Mouse (Mus musculus) mouse embryonic stem cell (cell line): Measurements from ENCODE around the gene Lrrc4c.

Experiments used
- in situ Hi-C, 2 experiments: fragments of 300-500 bp; cut with MboI; formaldehyde crosslinking; loops; 1 replicate in 1 of 2; 3 replicates in 1 of 2; pipeline ENCODE4 v1.14.3; 2019 to 2020; ENCODE audit warnings: low sequenced_read_pairs in 2 of 2, low pct_unique_long_range_greater_than_20kb in 1 of 2, mixed read lengths in 1 of 2; ENCODE audit not compliant: unreplicated experiment in 1 of 2

Gene Lrrc4c

DNA sequence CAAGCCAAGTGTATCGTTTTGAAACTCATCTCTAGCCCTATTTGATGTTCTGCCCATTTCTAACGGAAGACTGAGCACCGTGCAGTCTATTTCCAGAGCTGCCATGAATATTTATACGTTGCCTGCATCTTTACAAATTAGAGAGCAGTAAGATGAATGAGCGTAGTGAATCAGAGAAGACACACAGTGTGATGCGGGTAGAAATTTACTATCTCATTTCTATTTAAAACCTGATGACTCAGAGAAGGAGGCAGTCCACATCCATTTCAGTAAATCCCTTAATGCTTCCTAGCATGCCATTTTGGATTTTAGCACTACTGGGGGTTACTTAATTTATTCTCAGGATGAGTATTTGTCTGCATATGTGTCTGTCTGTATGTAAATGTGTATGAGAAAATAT lies 186.2 kb downstream of the Lrrc4c start:
- in situ Hi-C loops, result no loop called here

DNA sequence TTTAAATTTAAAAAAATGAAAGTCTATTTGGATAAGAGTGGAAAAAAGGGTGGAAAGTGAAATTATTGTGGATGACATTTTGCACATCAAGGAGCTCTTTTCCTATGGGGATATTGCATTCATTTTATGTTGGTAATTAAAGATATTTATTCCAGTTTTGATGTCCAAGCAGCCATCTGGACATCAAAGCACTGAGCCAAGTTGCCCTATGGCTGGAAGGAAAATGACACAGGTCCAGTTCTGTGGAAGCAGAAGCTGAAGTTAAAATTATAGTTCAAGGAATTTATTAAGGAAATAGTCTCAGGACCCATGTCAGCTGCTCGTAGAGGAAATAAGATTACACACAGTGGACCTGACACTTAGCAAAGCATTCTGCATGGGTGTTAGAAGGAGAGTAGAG lies 187.7 kb downstream of the Lrrc4c start:
- in situ Hi-C loops, result no loop called here

DNA sequence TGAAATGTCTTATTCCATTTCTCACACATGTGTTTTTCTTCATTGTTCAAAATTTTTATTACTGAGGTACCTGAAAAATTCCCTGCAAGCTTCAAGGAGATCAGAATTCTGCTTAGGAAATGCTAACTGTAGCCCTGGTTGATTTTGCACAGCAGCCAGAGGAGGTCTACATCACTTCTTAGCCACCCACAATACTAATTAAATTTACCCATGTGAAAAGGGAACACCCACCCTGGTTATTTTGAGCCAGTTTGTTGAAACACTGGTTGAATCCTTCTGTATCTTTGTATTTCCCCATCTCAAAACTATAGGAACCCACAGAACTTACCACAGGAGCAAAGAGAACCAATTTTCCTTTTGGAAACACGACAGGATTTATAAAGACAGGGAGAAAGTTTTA lies 191.0 kb downstream of the Lrrc4c start:
- in situ Hi-C loops, result no loop called here

DNA sequence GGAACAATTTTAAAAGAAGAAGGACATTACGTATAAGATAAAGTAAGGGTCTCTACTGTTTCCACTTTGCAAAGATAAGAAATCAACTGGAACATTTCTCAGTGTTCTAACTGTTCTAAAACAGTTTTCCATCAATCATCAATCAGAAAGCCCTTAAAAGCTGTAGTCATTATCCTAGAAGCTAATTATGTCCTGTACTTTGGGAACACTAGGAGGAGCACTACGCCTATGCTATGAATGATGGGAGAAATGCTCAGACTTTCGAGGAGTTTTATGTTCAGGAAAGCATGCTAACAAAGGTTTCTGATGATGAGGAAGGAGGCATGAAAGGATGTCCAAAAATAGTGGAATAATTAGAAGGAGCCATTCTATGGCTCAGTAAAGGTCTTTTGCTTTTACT lies 219.5 kb downstream of the Lrrc4c start:
- in situ Hi-C loops, result no loop called here

DNA sequence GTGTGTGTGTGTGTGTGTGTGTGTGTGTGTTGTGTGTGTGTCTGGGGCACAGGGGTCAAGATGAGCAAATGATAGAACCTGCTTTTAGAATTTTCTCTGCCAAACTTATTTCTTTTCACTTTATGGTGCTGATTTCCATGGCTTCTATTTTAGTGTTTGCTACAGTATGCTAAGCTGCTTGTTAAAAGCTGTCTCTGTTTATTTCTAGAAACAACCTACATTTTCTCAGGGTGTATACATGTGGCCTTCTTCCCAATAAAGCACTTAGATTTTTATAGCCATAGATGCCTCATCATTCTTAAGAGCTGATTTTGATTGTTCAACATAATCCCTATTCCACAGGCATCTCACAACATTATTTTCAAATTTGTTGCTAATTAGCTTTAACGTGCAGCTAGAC lies 229.2 kb downstream of the Lrrc4c start:
- in situ Hi-C loops, result no loop called here

DNA sequence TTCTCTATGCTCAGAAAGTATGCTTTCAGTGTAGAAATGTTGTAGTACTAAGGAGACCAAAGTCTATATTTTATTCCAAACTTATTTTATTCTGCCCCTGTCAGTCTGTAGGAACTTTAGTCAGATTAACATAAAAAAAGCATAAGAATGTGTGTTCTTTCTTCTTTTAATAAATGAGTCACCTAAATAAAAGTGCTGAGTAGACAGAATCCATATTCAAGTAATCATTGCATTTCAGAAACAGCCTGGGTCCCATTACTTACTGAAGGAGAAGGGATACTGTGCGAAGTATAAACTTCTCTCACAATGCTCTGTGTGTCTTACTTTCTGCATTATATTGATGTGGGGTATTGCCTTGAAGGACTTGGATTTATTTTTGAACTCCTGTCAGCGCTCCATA lies 255.8 kb downstream of the Lrrc4c start:
- in situ Hi-C loops, result no loop called here

DNA sequence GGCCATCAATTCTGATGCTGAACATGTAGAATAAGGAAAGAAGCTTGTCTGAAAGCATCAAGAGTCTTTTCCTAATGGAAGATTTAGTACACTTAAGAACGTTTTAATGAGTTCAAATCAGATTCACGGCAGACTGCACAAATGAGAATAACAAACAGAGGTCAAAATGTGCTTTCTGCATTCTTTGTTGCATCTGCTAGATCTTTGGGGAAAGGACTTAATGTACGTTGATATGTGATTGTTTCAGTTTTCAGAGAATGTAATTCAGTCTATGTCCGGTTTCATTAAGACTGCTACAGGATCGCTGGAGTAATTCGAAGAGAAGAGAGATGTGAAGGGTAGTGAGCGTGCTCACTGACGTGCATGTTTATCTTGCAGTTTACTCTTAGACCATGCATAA lies 259.7 kb downstream of the Lrrc4c start:
- in situ Hi-C loops, result no loop called here

DNA sequence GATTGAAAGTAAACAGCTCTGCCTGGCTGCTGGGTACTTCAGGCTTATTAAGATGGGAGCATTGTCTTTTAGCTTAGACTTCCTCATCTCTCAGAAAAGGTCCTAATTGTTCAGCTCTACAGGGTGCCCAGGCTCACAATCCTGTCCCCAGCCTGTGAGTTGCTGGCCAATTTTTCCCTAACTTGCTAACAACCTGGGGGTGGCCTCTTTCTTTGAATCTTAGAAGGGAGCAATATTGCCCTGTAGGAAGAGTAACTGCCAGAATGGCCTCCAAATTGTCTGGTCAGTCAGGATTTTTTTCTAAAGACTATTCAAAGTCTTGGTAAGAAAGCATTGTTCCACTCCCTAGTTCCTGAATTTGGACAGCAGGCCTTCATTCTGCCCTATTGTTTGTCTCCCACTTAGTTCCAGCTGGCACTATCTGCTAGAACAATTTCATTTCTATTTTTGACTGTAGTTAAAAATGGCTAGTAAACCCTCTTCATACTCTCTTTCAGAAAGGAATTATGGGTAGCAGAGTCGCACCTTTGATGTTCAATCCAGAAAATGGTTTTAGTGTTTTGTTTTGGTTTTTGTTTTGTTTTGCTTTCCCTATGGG lies 262.3 kb downstream of the Lrrc4c start:
- in situ Hi-C loops, result no loop called here

DNA sequence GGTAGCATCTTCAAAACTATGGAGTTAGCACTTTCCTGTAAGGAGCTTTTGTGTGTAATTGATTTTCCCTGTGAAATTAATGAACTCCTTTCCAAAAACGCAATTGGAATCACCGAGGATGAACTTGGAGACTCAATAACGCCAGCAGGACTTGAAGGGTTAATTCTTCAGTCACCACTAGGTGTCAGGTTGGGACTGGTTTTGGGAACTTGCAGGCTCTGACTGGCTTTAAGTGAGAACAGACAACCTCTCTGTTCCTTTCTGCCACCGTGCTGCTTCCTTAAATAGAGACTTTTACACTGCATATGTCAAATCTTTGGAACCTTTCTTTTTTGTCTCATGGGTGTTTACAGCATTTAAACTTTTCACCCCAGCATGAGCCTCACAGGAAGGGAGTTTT lies 267.7 kb downstream of the Lrrc4c start:
- in situ Hi-C loops, result no loop called here

DNA sequence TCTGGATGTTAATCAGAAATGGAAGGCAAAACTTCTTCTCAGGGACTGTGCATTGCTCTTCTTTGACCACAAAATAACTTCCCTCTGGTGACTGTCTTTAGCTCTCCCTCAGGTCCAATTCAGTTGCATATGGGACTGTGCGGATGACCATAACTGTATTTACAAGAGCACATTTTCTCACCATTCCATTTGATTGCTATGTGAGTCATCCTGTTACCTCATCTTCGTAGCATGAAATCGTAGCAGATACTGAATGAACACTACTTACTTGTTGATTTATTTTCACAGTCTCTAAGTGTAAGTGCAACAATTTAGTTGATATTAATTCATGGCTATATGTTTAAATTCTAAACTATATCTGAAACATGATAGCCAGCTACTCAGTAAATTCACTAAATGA lies 286.8 kb downstream of the Lrrc4c start:
- in situ Hi-C loops, result no loop called here

DNA sequence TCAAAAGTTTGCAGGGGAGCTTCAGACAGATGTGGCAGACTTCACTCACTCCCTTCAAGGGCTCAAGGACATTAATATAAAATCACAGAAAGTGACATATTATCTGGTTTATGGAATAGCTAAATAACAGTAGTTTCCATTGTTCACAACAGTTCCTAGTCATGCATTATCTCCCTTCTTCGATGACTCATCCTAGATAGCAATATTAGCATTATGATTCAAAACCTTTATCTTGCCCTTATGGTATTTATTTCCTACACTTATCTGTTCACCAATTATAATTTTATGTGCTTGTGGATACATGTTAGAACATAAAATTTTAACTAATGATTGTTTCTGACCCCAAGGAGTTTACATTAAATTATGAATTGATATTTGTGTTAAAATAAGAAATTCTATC lies 296.2 kb downstream of the Lrrc4c start:
- in situ Hi-C loops, result no loop called here

DNA sequence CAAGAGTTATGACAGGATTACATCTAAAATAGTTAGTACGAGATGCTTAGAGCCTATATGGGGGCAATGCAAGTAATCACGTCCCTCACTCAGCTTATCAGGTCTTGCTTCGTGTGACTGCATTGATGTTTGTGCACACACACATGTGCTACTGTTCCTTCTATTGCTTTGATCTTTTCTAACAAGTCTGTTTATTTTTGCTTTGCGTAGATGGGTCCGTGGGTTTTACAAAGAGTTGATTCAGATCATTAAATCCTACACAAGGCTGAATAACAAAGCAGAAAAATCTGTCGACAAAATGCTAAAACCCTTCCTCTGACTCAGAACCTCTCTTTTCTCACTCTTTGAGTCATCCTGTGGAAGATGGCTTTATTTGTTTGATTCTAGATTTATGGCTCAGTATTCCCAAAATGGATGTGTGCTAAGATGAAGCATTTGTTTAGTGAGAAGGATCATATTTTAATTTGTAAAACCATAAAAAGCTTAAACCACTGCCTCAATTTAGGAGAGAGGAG lies 300.8 kb downstream of the Lrrc4c start:
- in situ Hi-C loops, result no loop called here

DNA sequence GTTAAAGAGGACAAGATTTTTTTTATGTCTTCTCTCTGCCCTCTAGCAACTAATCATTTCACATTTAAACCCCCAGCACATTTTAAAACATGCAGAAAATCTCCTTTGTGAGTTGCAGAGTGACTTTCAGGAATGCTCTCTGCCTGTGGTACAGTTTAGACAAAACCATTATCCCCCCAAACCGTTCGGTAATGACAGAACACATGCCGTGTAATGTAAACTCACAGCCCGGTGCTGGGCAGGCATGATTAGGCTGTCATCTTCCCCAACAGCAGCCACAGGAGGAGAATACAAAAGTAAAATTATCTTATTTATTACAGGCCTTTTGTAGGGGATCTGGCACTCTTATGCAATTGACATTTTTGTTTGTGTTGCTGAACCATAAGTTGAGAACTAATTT lies 349.1 kb downstream of the Lrrc4c start:
- in situ Hi-C loops, result no loop called here

DNA sequence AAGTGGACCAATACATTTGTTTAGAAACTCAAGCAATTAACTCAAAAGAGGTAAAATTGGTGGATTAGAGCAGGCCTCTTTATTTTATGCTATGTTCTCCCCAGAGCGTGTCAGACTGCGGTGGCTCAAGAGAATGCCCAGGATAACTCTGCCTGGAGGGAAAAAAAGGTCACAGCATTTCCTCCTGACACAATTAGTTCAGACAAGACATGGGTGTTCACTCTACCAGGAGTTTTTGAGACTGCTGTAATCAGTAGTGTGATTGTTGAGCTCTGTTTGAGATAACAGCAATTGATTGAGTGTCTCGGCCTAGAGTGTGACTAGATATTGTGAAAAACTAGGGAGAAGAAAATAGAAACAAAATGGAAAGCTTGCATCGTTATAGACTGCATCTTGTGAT lies 363.8 kb downstream of the Lrrc4c start:
- in situ Hi-C loops, result no loop called here

DNA sequence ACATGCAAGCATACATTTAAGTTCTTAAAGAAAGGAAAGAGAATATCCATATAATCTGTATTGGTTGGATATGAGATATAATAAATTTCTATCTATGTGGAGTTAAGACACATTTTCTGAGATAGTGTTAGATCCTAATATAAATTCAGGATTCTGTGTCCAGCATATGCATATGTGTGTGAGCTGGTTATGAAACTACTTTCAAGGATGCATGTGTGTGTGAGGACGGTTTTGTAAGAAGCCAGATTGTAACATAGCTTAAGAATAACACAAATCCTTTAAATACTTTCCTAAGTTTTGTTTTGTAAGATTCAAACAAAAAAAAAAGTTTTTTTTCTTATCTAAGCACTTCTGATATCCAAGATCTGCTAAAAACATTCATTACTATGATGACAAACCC lies 367.4 kb downstream of the Lrrc4c start:
- in situ Hi-C loops, result no loop called here

DNA sequence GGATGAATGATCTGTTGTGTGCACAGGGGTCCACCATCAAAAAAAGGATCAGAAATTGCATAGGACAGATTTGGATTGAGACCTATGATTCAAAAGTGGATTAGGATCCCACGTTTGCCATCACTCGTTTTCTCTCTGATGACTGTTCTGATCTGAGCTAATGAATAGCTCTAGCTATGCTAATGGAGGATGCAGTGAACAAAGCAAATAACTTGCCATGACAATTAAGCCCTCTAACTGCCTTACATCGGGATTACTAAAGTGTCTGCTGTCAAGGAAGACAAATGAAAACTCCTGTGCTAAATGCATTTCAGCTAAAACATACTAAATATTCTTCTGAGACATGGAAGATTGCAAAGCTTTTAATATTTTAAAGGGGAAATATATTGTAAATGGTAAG lies 387.0 kb downstream of the Lrrc4c start:
- in situ Hi-C loops, result no loop called here

DNA sequence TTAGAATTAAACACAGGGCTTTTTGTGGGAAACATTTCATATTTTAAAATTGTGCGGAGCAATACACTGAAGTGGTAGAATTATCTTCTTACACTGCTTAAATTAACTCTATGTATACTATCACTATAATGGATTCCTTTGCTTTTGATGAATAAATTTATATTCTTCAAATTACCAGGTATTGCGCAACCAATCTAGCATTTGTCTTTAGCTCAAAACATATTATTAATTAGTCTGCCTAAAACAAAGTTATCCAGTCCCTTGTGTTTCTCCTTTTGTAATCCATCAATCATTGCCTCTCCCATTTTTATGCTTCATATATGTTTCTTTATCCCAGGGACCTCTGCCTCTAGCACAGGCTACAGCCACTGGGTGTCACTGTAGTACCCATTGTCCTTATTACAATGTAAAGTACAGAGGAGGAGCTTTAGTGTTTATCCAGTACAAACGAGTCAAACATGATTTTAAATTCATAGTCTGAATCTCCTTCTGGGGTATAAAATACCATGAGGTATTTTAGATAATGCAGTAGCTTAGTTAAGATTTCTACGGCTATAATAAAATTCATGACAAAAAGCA lies 389.9 kb downstream of the Lrrc4c start:
- in situ Hi-C loops, result no loop called here

DNA sequence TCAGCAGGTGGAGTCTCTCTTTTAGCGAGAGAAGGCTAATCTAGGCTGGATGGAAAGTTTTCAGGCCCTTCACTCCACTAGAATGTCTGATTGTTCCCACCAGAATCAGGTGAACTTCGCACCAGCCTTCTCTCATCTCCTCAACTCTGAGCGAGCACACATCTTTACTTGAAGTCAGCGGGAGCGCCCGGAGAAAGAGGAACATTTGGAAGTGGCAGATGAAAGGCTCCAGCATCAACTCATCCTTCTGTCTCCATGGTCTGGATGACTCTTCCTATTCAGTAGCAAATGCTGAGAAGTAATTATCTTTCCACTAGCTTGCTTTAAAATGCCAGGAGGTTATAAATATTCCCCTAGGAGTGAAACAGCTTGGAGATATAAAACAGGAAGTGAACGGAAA lies 396.6 kb downstream of the Lrrc4c start:
- in situ Hi-C loops, result no loop called here

DNA sequence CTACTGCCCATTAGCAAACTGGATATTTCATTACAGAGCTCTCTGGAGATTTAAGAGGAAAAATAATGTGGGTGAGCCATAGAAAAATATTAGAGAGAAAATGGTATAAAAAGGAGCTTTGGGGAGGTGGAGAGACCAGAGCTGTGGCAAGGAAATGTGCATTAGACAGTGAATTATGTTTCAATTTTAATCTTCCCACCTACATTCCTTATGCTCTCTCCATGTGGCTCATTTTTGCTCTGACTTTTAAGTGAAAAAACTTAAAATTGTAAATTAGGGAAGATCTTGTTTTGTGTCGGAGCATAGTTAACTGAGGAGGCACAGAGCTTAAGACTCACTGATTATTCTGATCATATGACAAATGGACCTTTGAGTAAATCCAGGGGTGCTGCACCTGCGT lies 399.4 kb downstream of the Lrrc4c start:
- in situ Hi-C loops, result no loop called here

DNA sequence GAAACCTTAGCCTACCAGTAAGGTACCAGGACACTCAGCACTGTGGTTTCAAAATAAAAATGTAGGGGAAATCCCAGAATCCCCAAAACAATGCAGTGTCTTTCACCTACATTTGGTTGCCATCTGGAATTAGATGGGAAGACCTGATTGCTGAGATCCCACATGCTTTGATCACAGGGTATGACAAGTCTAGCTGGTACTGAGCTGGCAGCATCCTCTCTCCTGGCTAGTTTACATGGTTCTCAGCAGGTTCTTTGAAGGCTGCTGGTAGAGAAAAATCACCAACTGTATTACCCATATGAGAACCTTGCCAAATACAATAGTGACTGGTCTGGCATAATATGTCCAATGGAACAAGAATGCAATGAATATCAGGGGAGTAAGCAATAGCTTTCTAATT lies 405.4 kb downstream of the Lrrc4c start:
- in situ Hi-C loops, result no loop called here

DNA sequence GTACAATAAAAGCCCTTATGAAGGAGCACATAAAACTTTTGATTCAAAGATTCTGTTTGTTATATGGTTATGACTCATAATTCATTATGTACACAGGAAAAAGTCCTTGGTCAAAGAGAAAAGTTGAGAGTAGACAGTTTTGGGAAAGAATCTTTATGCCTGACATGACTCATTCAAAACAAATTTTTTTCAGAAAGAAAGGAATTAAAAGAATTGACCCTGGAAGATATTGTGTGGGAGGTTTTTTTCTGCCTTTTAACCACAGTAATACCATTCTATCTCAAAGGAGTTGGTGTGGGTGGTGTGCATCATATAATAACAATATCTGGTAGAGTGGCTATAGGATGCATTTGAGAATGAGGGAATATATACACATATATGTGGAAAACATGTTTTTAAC lies 418.1 kb downstream of the Lrrc4c start:
- in situ Hi-C loops, result no loop called here
